Mouse (Mus musculus) hindbrain, postnatal 0 days (tissue): ENCODE measurements around the gene Tcf7. TPM values are rescaled to one million over a fixed set of nuclear protein-coding genes. Genes with fewer than 3 reads are reported as not detected.
A peak's percentile ranks its signal among the peaks of the same experiment; 100 is the strongest.

ENCODE experiments used
- ATAC-seq: fragments of 200-750 bp; cut with Nextera tagmentation; 2 replicates; pipeline ENCODE4 v1.8.0; 2017; ENCODE audit warnings: mild to moderate bottlenecking, moderate TSS enrichment, moderate library complexity
- DNase-seq: peaks from one replicate; pipeline ENCODE4 v3.0.0-alpha.2; 2015; ENCODE audit warnings: low spot score
- H3K27ac ChIP-seq: fragments of 300-500 bp; sonication (generic); 2 replicates; pipeline ENCODE4 v1.5.1; 2014; ENCODE audit warnings: mild to moderate bottlenecking
- H3K27me3 ChIP-seq: fragments of 300-500 bp; sonication (generic); 2 replicates; pipeline ENCODE4 v1.6.1; 2014; ENCODE audit warnings: low read length, mixed read lengths; ENCODE audit not compliant: insufficient read depth
- H3K36me3 ChIP-seq: fragments of 300-500 bp; sonication (generic); 2 replicates; pipeline ENCODE4 v1.6.1; 2014; ENCODE audit warnings: low read length, mixed read lengths; ENCODE audit not compliant: insufficient read depth
- H3K4me1 ChIP-seq: fragments of 300-500 bp; sonication (generic); 2 replicates; pipeline ENCODE4 v1.6.1; 2014; ENCODE audit warnings: antibody characterized with exemption, low read length, mixed read lengths; ENCODE audit not compliant: insufficient read depth
- H3K4me2 ChIP-seq: fragments of 300-500 bp; sonication (generic); 2 replicates; pipeline ENCODE4 v1.6.1; 2014; ENCODE audit warnings: low read depth, mild to moderate bottlenecking, low read length, moderate library complexity, mixed read lengths
- H3K4me3 ChIP-seq: fragments of 300-500 bp; sonication (generic); 2 replicates; pipeline ENCODE4 v1.5.1; 2014; ENCODE audit warnings: low read length
- H3K9ac ChIP-seq: fragments of 300-500 bp; sonication (generic); replicated peaks from 2 replicates; pipeline ENCODE4 v1.6.1; 2014; ENCODE audit warnings: mild to moderate bottlenecking, low read length, moderate library complexity, mixed read lengths
- H3K9me3 ChIP-seq: fragments of 300-500 bp; sonication (generic); 2 replicates; pipeline ENCODE4 v1.6.1; 2016; ENCODE audit warnings: low read length, mixed read lengths
- CTCF ChIP-seq: IDR thresholded peaks from 2 replicates; pipeline ENCODE4 v1.5.1; 2016; ENCODE audit warnings: antibody characterized with exemption, control low read depth, low read depth
- WGBS: fragments of 180-500 bp; shearing (Covaris S2); extraction: QIAGEN DNeasy Blood & Tissue Kit; methylation state at CpG from one replicate; pipeline ENCODE4 v1.1.7; 2014; 5-methylcytosine and 5-hydroxymethylcytosine counted together
- polyA plus RNA-seq: library from polyadenylated mRNA; unstranded; fragments of >200 nt; fragmentation: Nextera tagmentation; extraction: Ambion mirVana; gene quantifications from 2 replicates; pipeline ENCODE4 v1.2.1, GENCODE M21; 2015
- total RNA-seq: library from RNA; depleted of rRNA; stranded (reverse); fragments of >200 nt; gene quantifications from 2 replicates; pipeline ENCODE4 v1.2.3, GENCODE M21; 2014

Gene Tcf7
- total and polyA plus RNA-seq, 2 experiments from 2014 or later = 3.3 to 4.3 TPM

- no peak overlapping the region for H3K4me2 ChIP-seq
- TF ChIP-seq CTCF = no peak
- ATAC-seq = no peak
- H3K4me3 ChIP-seq = no peak overlapping the region
- peaks cover 11% of the 10 kb centered on the region; the same call in 1 of the 2 replicates for H3K36me3 ChIP-seq
- H3K9ac ChIP-seq = no peak overlapping the region
- 81% methylated on average over 2 of the region's 2 CpGs for WGBS
- no peak for DNase-seq
- no peak overlapping the region for H3K27ac ChIP-seq
- H3K4me1 ChIP-seq = no peaks in the 10 kb centered on the region
- H3K9me3 ChIP-seq = no peaks in the 10 kb centered on the region
- no peaks in the 10 kb centered on the region for H3K27me3 ChIP-seq
Measured at GRCm38 (mm10) chr11:52249452-52249851, 33.4 kb downstream of the Tcf7 start.

GRCm38 (mm10) chr11:52240898-52241542 is 41.8 kb downstream of the Tcf7 start:
- no peak overlapping the region for H3K27ac ChIP-seq
- no peaks in the 10 kb centered on the region for H3K4me1 ChIP-seq
- 95% methylated on average over 4 of the region's 4 CpGs for WGBS
- no peaks in the 10 kb centered on the region for H3K9me3 ChIP-seq
- ATAC-seq = no peak
- H3K36me3 ChIP-seq = peaks cover 16% of the 10 kb centered on the region
- H3K4me3 ChIP-seq = no peak overlapping the region
- no peak for DNase-seq
- H3K4me2 ChIP-seq = no peak overlapping the region
- no peak for TF ChIP-seq CTCF
- no peaks in the 10 kb centered on the region for H3K27me3 ChIP-seq
- no peak overlapping the region for H3K9ac ChIP-seq

DNA sequence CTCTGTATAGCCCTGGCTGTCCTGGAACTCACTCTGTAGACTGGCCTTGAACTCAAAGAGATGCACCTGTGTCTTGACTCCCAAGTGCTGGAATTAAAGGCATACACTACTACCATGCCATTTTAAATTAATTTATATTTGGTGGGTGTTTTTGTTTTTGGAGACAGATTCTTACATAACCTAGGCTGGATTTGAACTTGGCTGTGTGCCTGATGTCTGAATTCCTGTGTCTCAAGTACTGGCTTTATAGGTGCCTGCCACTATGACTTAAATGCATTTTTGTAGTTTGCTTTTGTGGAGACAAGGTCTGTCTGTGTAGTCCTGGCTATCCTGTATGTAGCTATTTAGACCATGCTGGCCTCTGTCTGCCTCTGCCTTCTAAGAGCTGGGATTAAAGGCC is 48.3 kb downstream of the Tcf7 start:
- peaks cover 6% of the 10 kb centered on the region; the same call in 1 of the 2 replicates for H3K36me3 ChIP-seq
- H3K9ac ChIP-seq = no peak overlapping the region
- no peak overlapping the region for H3K4me2 ChIP-seq
- H3K4me1 ChIP-seq = peaks cover 10% of the 10 kb centered on the region; the same call in 1 of the 2 replicates
- DNase-seq = no peak
- H3K27ac ChIP-seq = no peak overlapping the region
- H3K27me3 ChIP-seq = no peaks in the 10 kb centered on the region
- no peak overlapping the region for H3K4me3 ChIP-seq
- no peak for TF ChIP-seq CTCF
- ATAC-seq = no peak
- no peaks in the 10 kb centered on the region for H3K9me3 ChIP-seq

DNA sequence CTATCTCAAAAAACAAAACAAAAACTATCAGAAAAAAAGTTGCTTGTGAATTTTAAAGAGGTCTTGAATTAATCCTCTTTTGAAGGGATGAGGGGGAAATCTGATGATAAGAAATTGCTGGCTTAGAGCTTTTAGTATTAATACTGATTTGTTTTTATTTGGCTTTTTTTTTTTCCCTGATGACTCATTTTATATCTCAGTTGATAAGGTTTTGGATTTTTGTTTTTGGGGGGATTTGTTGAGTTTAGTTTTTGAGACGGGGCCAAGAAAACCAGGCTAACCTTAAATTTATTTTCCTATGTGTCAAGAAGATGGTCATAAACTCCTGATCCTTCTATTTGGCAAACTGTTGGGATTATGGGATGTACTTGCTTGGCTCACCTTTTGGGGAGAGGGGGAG is 48.9 kb downstream of the Tcf7 start:
- no peaks in the 10 kb centered on the region for H3K27me3 ChIP-seq
- peak overlapping the region; percentile 86; the same call in 1 of the 2 replicates for H3K4me2 ChIP-seq
- H3K36me3 ChIP-seq = peaks cover 6% of the 10 kb centered on the region; the same call in 1 of the 2 replicates
- H3K4me1 ChIP-seq = peaks cover 10% of the 10 kb centered on the region; the same call in 1 of the 2 replicates
- no peak for ATAC-seq
- no peak for TF ChIP-seq CTCF
- no peaks in the 10 kb centered on the region for H3K9me3 ChIP-seq
- no peak overlapping the region for H3K4me3 ChIP-seq
- DNase-seq = no peak
- 91% methylated on average over 1 of the region's 1 CpGs for WGBS
- no peak overlapping the region for H3K27ac ChIP-seq
- H3K9ac ChIP-seq = no peak overlapping the region

DNA sequence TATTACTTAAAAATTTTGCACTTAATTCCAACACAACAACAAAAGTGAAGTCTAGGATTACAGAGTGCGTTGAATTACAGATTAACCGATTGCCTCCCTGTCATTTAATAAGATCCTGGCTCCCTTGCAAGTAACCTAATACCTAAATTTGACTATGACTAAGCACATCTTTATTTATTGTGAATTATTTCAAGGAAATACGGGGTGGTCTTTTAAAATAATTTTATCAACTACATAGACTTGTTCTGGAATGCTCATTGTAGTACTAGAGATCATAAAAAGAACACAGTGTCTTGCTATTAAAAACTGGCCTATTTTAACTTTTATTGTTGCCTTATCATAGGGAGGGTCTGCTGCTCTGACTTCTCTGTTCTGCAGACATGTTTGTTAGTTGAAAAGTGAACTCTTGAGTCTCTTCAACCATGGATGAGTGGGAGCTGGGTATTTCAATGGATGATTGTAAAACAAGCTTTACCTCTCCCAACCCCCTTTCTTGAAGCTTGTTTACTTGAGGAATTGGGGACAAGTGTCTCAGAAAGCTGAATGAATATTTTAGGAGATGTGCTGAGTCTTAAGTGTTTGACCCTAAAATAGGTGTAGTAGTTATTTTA is 49.7 kb downstream of the Tcf7 start:
- H3K36me3 ChIP-seq = no peaks in the 10 kb centered on the region; the same call in 1 of the 2 replicates
- peak overlapping the region; percentile 99; the same call in 1 of the 2 replicates for H3K9ac ChIP-seq
- WGBS = 37% methylated on average over 3 of the region's 3 CpGs
- no peaks in the 10 kb centered on the region for H3K27me3 ChIP-seq
- no peak overlapping the region for H3K27ac ChIP-seq
- H3K4me3 ChIP-seq = peak overlapping the region; percentile 99
- no peak for ATAC-seq
- TF ChIP-seq CTCF = no peak
- peaks cover 10% of the 10 kb centered on the region; the same call in 1 of the 2 replicates for H3K4me1 ChIP-seq
- H3K9me3 ChIP-seq = no peaks in the 10 kb centered on the region
- H3K4me2 ChIP-seq = peak overlapping the region; percentile 86
- no peak for DNase-seq

GRCm38 (mm10) chr11:52231606-52232541 is 50.9 kb downstream of the Tcf7 start, which contains the start of gene Skp1a:
Gene Skp1a, plus strand, starts transcription at chr11:52231995.
- no peak; the same call in 1 of the 2 replicates for TF ChIP-seq CTCF
- Histone ChIP-seq H3K4me3 (peak within 1 kb of the TSS; percentile 99), H3K4me2 (peak within 1 kb of the TSS; percentile 86), H3K27ac (peak within 1 kb of the TSS; percentile 100), H3K27me3 (no peaks in the 10 kb centered on the region), H3K36me3 (no peaks in the 10 kb centered on the region), H3K9ac (peak within 1 kb of the TSS; percentile 99), H3K9me3 (no peaks in the 10 kb centered on the region), H3K4me1 (peaks cover 10% of the 10 kb centered on the region; the same call in 1 of the 2 replicates)
- peak; percentile 95 for DNase-seq
- peak; percentile 94 for ATAC-seq
- under 1% methylated on average over 85 of the region's 87 CpGs for WGBS
